Mouse (Mus musculus): ENCODE results near the gene Rplp0. TPM values are rescaled to one million over a fixed set of nuclear protein-coding genes. Genes with fewer than 3 reads are reported as not detected.
"Not testable (repeated sequence)": the region's sequence is repeated elsewhere in the genome, so short reads cannot be mapped to it uniquely, and the experiment has no call there.

The Rplp0 gene
- polyA plus RNA-seq, 1 experiment from 2014 or later: 1,725 TPM

DNA sequence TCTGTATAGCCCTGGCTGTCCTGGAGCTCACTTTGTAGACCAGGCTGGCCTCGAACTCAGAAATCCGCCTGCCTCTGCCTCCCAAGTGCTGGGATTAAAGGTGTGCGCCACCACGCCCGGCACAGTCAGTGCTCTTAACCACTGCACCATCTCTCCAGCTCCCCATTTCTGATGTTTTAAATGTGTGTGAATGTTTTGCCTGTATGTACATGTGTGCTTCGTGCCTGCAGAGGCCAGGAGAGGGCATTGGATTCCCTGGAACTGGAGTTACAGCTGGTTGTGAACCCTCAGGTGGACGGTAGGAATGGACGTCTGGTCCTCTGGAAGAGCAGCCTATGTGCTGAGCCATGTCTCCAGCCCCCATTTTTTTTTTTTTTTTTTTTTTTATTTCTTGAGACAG is 41.1 kb upstream of the Rplp0 start:
- peaks cover 75% of the 10 kb centered on the region for H3K4me1 ChIP-seq
- H3K9me3 ChIP-seq (replicated peaks); ATAC-seq; H3K4me3 ChIP-seq; H3K36me3 ChIP-seq; H3K27me3 ChIP-seq (replicated peaks); H3K4me2 ChIP-seq; H3K27ac ChIP-seq; H3K9ac ChIP-seq: not testable (repeated sequence)
- WGBS (ENCODE audit: insufficient replicate concordance): 89% methylated on average over 8 of the region's 8 CpGs

DNA sequence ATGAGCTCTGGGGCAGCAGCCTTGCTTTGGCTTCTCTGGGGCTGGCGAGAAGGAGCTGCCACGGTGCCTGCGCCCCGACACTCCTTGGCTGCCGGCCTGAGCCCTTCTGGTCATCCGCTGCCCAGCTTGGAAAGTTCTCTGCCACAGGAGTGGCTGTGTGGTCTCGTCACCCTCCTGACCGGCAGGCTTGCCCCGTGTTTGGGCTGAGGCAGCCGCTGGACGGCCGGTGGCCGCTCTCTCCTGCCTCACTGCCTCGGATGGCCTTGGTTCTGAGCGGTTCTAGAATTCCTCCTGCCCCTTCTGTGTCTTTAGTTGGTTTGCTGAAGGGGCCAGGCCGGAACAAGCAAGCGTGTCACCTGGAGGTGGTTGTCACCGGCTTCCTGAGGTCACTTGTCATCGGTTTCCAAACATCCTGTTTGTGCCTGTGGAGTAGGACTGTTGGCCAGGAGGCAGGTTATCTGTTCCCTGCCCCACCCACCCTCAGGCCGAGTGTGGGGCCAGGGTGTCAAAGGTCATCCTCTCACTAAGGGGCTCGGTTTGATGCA is 38.9 kb upstream of the Rplp0 start:
- Histone ChIP-seq H3K4me3 (0 out of 2 replicates have a peak overlapping the region, but pooled peaks have one; percentile 6), H3K36me3 (no peaks in the 10 kb centered on the region), H3K9me3 (replicated peaks) (no peaks in the 10 kb centered on the region), H3K27me3 (replicated peaks) (no peaks in the 10 kb centered on the region), H3K4me1 (peaks cover 78% of the 10 kb centered on the region), H3K9ac (peak overlapping the region; percentile 42; the same call in 1 of the 2 replicates), H3K27ac (peak overlapping the region; percentile 79), H3K4me2 (peak overlapping the region; percentile 74)
- WGBS (ENCODE audit: insufficient replicate concordance): 27% methylated on average over 21 of the region's 21 CpGs
- ATAC-seq: no peak

DNA sequence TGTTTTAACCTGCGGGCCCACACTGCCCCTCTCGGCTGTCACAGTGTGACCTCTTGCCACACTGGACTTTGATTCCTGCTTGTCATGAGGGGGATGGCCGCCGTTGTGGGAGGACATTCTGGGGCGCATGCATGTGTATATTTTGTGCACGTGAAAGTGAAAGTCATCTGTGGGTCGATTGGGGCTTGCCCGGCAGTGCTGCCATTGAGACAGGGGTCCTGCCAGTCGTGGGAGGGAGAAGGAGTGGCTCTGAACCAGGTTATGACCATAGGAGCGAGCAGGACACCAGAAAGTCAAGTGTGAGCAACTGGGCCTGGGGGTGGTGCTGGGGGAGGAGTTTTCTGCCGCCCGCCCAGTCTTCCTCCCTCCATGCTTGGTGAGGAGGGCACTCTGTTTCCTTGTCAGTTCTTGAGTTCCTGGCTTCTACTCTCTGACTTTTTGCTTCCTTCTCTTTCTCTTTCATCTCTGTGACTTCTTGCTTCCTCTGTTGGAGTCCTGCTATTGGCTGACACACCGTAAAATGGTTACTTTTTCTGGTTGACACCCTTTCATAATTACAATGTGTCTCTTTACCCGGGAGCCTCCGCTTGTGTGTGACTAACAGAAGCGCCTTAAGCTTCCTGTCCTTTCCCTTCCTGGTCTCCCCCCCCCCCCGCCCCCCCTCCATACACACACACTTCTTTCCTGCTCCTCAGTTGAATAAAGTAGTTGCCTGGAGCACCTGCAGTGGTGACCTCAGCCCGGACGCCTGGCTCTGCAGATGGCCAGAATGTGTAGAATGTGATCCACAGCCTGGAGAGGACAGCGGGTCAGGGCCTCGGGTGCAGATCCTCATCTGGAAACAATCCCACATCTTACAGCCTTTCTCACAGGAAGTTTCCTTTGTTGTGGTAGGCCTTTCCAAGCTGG is 37.5 kb upstream of the Rplp0 start:
- WGBS (ENCODE audit: insufficient replicate concordance): 22% methylated on average over 20 of the region's 21 CpGs
- Histone ChIP-seq H3K27me3 (replicated peaks) (no peaks in the 10 kb centered on the region), H3K36me3 (no peaks in the 10 kb centered on the region; the same call in 1 of the 2 replicates), H3K27ac (peak overlapping the region; percentile 79), H3K9me3 (replicated peaks) (no peaks in the 10 kb centered on the region), H3K4me3 (peak overlapping the region; percentile 51), H3K4me2 (peak overlapping the region; percentile 74), H3K4me1 (peaks cover 74% of the 10 kb centered on the region), H3K9ac (peak overlapping the region; percentile 64)
- ATAC-seq: peak; percentile 59

DNA sequence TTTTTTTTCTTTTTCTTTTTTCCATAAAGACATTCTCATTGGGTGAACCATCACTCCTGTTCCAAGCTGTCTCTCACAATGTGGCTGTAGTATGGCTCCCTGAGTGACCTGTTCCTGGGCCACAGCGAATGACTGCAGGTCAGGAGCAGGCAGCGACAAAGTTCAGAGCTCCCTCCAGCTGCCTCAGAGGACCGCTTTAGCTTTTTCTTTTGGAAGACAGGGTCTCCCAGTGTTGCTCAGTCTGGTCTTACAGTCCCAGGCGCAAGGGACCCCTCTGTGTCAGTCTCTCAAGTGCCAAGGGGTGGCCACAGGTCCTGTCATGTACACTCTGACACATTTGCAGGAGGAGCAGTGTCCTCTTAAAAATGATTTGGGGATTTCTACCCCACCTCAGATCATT is 36.7 kb upstream of the Rplp0 start:
- H3K4me3 ChIP-seq: no peak overlapping the region
- no peaks in the 10 kb centered on the region for H3K27me3 ChIP-seq (replicated peaks)
- H3K9me3 ChIP-seq (replicated peaks): no peaks in the 10 kb centered on the region
- 76% methylated on average over 4 of the region's 4 CpGs for WGBS (ENCODE audit: insufficient replicate concordance)
- H3K9ac ChIP-seq: no peak overlapping the region
- no peak for ATAC-seq
- peak overlapping the region; percentile 79 for H3K27ac ChIP-seq
- H3K4me1 ChIP-seq: peaks cover 71% of the 10 kb centered on the region
- H3K4me2 ChIP-seq: 0 out of 2 replicates have a peak overlapping the region, but pooled peaks have one; percentile 13
- H3K36me3 ChIP-seq: no peaks in the 10 kb centered on the region; the same call in 1 of the 2 replicates

DNA sequence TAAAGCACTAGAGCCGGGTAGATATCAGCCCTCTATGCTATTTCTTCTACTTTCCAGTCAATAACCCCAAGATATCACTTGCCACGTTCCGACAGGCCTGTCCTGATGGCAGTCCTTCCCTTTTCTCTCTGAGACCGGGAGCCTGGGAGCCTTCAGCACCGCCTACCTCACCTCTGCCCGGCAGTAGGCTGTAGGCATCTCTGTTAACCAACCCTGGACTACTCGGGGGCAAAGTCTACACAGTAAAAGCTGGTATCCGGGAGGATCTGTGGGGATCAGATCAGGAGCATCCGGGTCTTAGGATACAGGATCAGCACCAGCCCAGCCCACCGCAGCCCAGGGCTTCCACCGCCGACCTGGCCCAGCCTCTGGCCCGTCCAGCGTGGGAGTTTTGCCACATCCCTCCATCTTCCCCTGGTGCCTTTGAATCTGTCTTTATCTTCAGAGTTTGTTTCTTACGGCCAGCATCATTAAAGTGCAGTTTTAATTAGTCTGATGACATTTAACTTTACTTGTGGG is 36.2 kb upstream of the Rplp0 start:
- no peak overlapping the region for H3K4me3 ChIP-seq

DNA sequence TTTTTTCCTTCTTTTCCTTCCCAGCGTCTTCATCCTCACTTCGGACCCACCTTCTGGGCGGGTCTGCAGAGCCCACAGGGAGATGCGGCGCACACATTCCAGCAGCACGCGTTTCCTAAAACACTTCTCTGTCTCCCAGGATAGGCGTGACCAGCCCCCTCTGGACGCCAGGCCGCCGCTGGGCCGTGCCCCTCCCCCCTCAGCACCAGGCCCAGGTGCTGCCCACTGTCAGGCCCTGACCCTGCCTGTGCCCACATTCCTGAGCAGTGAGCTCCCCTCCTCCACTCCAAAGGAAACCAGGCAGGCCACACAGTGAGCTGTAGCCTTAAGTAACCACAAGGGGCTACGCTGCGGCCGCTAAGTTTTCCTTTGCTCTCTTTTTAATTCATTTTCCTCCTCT is 35.3 kb upstream of the Rplp0 start:
- peak overlapping the region; percentile 41; the same call in 1 of the 2 replicates for H3K27ac ChIP-seq
- H3K9me3 ChIP-seq (replicated peaks): no peaks in the 10 kb centered on the region
- H3K4me1 ChIP-seq: peaks cover 82% of the 10 kb centered on the region
- no peak overlapping the region for H3K4me3 ChIP-seq
- H3K4me2 ChIP-seq: peak overlapping the region; percentile 31; the same call in 1 of the 2 replicates
- no peaks in the 10 kb centered on the region; the same call in 1 of the 2 replicates for H3K36me3 ChIP-seq
- no peak overlapping the region for H3K9ac ChIP-seq
- 30% methylated on average over 15 of the region's 15 CpGs for WGBS (ENCODE audit: insufficient replicate concordance)
- no peak for ATAC-seq
- H3K27me3 ChIP-seq (replicated peaks): no peaks in the 10 kb centered on the region

More for the DNA sequence above, 36.2 kb upstream of the Rplp0 start:
- Histone ChIP-seq H3K4me1 (peaks cover 76% of the 10 kb centered on the region), H3K4me2 (0 out of 2 replicates have a peak overlapping the region, but pooled peaks have one; percentile 13), H3K36me3 (no peaks in the 10 kb centered on the region; the same call in 1 of the 2 replicates), H3K27me3 (replicated peaks) (no peaks in the 10 kb centered on the region), H3K9ac (no peak overlapping the region), H3K27ac (peak overlapping the region; percentile 79), H3K9me3 (replicated peaks) (no peaks in the 10 kb centered on the region)
- ATAC-seq: no peak
- WGBS (ENCODE audit: insufficient replicate concordance): 59% methylated on average over 15 of the region's 15 CpGs

DNA sequence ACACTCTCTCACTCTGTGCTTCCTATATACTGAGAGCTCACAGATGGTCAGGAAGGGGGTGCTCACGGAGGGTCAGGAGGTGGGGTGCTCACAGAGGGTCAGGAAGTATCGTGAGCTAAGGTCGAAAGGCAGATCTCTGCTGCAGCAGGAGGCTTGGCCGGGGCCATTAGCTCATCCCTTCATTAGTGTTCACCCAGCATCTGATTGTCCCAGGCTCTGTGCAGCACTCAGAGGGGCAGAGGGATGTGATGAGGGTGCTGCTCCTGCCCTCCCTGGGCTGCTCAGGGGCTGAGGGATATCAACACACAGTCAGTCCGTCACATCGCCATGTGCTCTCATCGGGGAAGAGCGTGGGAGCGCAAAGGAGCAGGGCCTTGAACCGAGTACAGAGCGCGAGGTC is 34.8 kb upstream of the Rplp0 start:
- Histone ChIP-seq H3K9ac (no peak overlapping the region), H3K27me3 (replicated peaks) (no peaks in the 10 kb centered on the region), H3K4me1 (peaks cover 82% of the 10 kb centered on the region), H3K9me3 (replicated peaks) (no peaks in the 10 kb centered on the region), H3K4me2 (no peak overlapping the region), H3K4me3 (no peak overlapping the region), H3K36me3 (no peaks in the 10 kb centered on the region; the same call in 1 of the 2 replicates), H3K27ac (peak overlapping the region; percentile 41; the same call in 1 of the 2 replicates)
- WGBS (ENCODE audit: insufficient replicate concordance): 50% methylated on average over 12 of the region's 12 CpGs
- ATAC-seq: no peak

DNA sequence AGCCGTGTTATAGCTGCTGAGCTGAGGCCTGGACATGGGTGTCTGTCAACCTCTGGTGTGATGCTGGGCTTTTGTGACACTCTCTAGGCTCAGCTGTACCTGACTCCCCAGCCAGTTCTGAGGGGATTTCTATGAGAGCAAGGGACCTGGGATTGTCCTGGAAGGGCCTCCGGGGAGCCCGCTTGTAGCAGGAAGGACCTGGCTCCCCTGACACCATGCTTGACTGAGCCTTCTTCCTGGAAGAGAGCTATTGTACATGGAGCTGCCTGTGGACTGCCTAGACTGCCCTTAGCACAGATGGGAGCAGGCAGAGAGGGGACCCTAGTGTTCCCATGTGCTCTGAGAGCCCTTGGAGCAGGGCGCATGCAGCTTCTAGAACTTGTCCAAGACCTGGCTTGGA is 33.9 kb upstream of the Rplp0 start:
- Histone ChIP-seq H3K36me3 (no peaks in the 10 kb centered on the region; the same call in 1 of the 2 replicates), H3K4me2 (no peak overlapping the region), H3K9me3 (replicated peaks) (no peaks in the 10 kb centered on the region), H3K4me1 (peaks cover 85% of the 10 kb centered on the region), H3K9ac (no peak overlapping the region), H3K4me3 (no peak overlapping the region), H3K27ac (no peak overlapping the region), H3K27me3 (replicated peaks) (no peaks in the 10 kb centered on the region)
- ATAC-seq: no peak
- 88% methylated on average over 4 of the region's 4 CpGs for WGBS (ENCODE audit: insufficient replicate concordance)

DNA sequence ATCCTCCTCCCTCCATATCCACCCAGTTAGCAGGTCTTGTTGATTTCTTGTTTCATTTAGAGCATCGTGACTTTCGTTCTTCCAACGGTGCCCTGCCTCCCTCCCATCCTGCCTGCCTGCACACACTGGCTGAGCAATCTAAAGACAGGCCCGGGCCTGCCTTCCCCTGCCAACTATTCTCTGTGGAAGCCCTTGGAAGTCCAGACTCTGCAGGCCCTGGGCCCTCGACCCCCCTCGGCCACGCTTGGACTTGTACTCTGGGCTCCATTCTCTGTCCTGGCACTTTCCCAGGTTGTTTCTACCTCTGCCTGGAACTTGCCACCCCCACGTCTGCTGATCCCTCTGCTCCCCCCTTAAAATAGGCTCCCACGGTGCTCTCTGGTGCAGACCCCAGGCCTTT is 33.3 kb upstream of the Rplp0 start:
- Histone ChIP-seq H3K9ac (no peak overlapping the region), H3K27ac (no peak overlapping the region)
- 81% methylated on average over 9 of the region's 9 CpGs for WGBS (ENCODE audit: insufficient replicate concordance)

DNA sequence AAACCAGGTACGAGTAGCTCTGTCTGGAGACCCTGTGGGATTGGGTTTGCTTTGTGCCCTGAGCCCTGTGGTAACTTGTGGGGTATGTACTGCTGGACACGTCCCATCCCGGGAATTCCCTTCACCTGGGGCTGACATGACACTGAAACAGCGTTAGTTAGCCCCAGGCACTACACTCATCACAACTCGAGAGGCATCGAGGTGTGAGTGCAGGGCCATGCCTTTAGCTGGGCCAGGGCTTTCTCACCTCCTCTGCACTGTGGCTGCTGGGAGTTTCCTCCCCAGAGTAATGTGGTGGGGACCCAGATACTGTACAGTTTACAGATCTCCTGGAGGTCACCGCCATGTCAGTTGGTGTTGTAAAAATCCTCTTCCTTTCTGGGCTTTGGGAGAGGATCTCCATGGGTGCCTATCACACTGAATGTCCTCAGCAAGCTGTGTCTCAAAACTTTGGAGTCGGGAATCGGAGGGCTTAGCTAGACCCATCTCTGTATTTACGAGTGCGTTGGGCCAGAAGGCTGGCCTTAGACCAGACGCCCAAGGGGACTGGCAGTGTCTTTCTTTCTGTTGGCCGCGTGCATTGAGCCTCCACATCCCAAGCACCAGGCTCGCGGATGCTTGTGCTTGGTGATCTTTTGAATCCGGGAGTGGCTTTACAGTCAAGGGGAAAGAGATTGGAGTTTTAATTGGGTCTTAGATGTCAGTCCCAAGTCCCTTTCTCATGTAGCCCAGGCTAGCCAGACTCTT is 32.6 kb upstream of the Rplp0 start:
- no peak overlapping the region for H3K4me2 ChIP-seq
- no peak for ATAC-seq
- H3K9ac ChIP-seq: no peak overlapping the region
- no peak overlapping the region for H3K27ac ChIP-seq
- H3K4me1 ChIP-seq: peaks cover 85% of the 10 kb centered on the region
- H3K36me3 ChIP-seq: no peaks in the 10 kb centered on the region; the same call in 1 of the 2 replicates
- no peak overlapping the region for H3K4me3 ChIP-seq
- H3K9me3 ChIP-seq (replicated peaks): no peaks in the 10 kb centered on the region
- H3K27me3 ChIP-seq (replicated peaks): no peaks in the 10 kb centered on the region
- WGBS (ENCODE audit: insufficient replicate concordance): 83% methylated on average over 17 of the region's 17 CpGs

More for the DNA sequence above, 33.3 kb upstream of the Rplp0 start:
- Histone ChIP-seq H3K4me2 (no peak overlapping the region), H3K27me3 (replicated peaks) (no peaks in the 10 kb centered on the region), H3K36me3 (no peaks in the 10 kb centered on the region; the same call in 1 of the 2 replicates), H3K4me3 (no peak overlapping the region), H3K9me3 (replicated peaks) (no peaks in the 10 kb centered on the region), H3K4me1 (peaks cover 85% of the 10 kb centered on the region)
- ATAC-seq: no peak

DNA sequence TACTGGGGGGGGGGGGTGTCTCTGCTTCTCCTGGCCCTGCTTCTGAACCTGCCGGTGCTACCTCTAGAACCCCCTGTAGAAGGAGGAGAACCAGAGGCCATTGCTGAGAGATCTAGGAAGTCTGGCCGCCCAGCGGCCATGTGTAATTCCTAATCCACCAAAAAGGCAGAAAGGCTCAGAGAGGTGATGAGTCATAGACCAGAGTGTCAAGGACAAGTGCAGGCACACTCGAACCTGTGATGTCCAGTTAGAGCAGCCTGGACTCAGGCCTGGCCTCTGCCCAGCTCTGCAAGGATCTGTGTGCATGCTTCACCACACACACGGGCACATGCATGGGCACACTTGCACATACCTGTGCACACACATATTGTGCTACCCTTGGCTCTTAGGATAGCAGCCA is 31.1 kb upstream of the Rplp0 start:
- no peak for ATAC-seq
- no peak overlapping the region for H3K4me2 ChIP-seq
- no peaks in the 10 kb centered on the region for H3K9me3 ChIP-seq (replicated peaks)
- H3K4me3 ChIP-seq: no peak overlapping the region
- H3K27ac ChIP-seq: no peak overlapping the region
- H3K9ac ChIP-seq: no peak overlapping the region
- H3K36me3 ChIP-seq: peaks cover 4% of the 10 kb centered on the region; the same call in 1 of the 2 replicates
- no peaks in the 10 kb centered on the region for H3K27me3 ChIP-seq (replicated peaks)
- H3K4me1 ChIP-seq: peaks cover 85% of the 10 kb centered on the region
- 58% methylated on average over 5 of the region's 5 CpGs for WGBS (ENCODE audit: insufficient replicate concordance)
